Mouse (Mus musculus) hindbrain, embryonic 16.5 days (tissue): ENCODE measurements around the gene Txlng. TPM values are rescaled to one million over a fixed set of nuclear protein-coding genes. Genes with fewer than 3 reads are reported as not detected.
A peak's percentile ranks its signal among the peaks of the same experiment; 100 is the strongest.

Experiments
- ATAC-seq: fragments of 200-750 bp; cut with Nextera tagmentation; 2 replicates; pipeline ENCODE4 v1.8.0; 2017; ENCODE audit warnings: moderate TSS enrichment, moderate library complexity
- H3K27ac ChIP-seq: fragments of 300-500 bp; sonication (generic); 2 replicates; pipeline ENCODE4 v1.5.1; 2014; ENCODE audit warnings: low read depth, mild to moderate bottlenecking, control low read depth, low read length, moderate library complexity
- H3K27me3 ChIP-seq: fragments of 300-500 bp; sonication (generic); replicated peaks from 2 replicates; pipeline ENCODE4 v1.6.1; 2014; ENCODE audit warnings: low read length; ENCODE audit not compliant: control insufficient read depth, insufficient read depth
- H3K36me3 ChIP-seq: fragments of 300-500 bp; sonication (generic); 2 replicates; pipeline ENCODE4 v1.6.1; 2014; ENCODE audit warnings: mild to moderate bottlenecking, low read length, moderate library complexity, mixed read lengths; ENCODE audit not compliant: control insufficient read depth, insufficient read depth
- H3K4me1 ChIP-seq: fragments of 300-500 bp; sonication (generic); 2 replicates; pipeline ENCODE4 v1.6.1; 2014; ENCODE audit warnings: low read depth, low read length; ENCODE audit not compliant: control insufficient read depth, insufficient read depth
- H3K4me2 ChIP-seq: fragments of 300-500 bp; sonication (generic); 2 replicates; pipeline ENCODE4 v1.6.1; 2014; ENCODE audit warnings: mild to moderate bottlenecking, low read length, control low read depth, moderate library complexity
- H3K4me3 ChIP-seq: fragments of 300-500 bp; sonication (generic); 2 replicates; pipeline ENCODE4 v1.5.1; 2014; ENCODE audit warnings: mild to moderate bottlenecking, low read length, control low read depth, moderate library complexity
- H3K9ac ChIP-seq: fragments of 300-500 bp; sonication (generic); 2 replicates; pipeline ENCODE4 v1.6.1; 2014; ENCODE audit warnings: low read depth, mild to moderate bottlenecking, control low read depth, low read length, moderate library complexity
- H3K9me3 ChIP-seq: fragments of 300-500 bp; sonication (generic); 2 replicates; pipeline ENCODE4 v1.6.1; 2014; ENCODE audit warnings: mild to moderate bottlenecking, low read length, moderate library complexity; ENCODE audit not compliant: control insufficient read depth
- WGBS: fragments of 180-500 bp; shearing (Covaris S2); extraction: QIAGEN DNeasy Blood & Tissue Kit; methylation state at CpG from one replicate; pipeline ENCODE4 v1.1.7; 2014; 5-methylcytosine and 5-hydroxymethylcytosine counted together
- polyA plus RNA-seq: library from polyadenylated mRNA; unstranded; fragments of >200 nt; fragmentation: Nextera tagmentation; extraction: Ambion mirVana; gene quantifications from 2 replicates; pipeline ENCODE4 v1.2.1, GENCODE M21; 2015

Gene Txlng
- polyA plus RNA-seq, 1 experiment from 2014 or later: 11.8 TPM

GRCm38 (mm10) chrX:162761716-162762395, 67.4 kb downstream of the Txlng start:
- ATAC-seq: no peak
- no peak overlapping the region for H3K27ac ChIP-seq

GRCm38 (mm10) chrX:162760958-162761515, 68.2 kb downstream of the Txlng start:
- Histone ChIP-seq H3K4me3 (peak overlapping the region; percentile 60), H3K27me3 (no peaks in the 10 kb centered on the region), H3K9ac (peak overlapping the region; percentile 74), H3K4me1 (no peaks in the 10 kb centered on the region; the same call in none of the 2 replicates), H3K36me3 (no peaks in the 10 kb centered on the region), H3K4me2 (peak overlapping the region; percentile 60), H3K27ac (peak overlapping the region; percentile 87), H3K9me3 (no peaks in the 10 kb centered on the region)
- ATAC-seq: peak; percentile 12; the same call in 1 of the 2 replicates
- 18% methylated on average over 33 of the region's 50 CpGs for WGBS

More at GRCm38 (mm10) chrX:162761716-162762395, 67.4 kb downstream of the Txlng start:
- Histone ChIP-seq H3K9ac (no peak overlapping the region), H3K4me3 (peak overlapping the region; percentile 60), H3K4me1 (no peaks in the 10 kb centered on the region; the same call in none of the 2 replicates), H3K9me3 (no peaks in the 10 kb centered on the region), H3K36me3 (no peaks in the 10 kb centered on the region), H3K27me3 (no peaks in the 10 kb centered on the region), H3K4me2 (peak overlapping the region; percentile 60)
- WGBS: 52% methylated on average over 9 of the region's 9 CpGs

GRCm38 (mm10) chrX:162760115-162760942, 68.9 kb downstream of the Txlng start, which contains the start of gene Rbbp7:
TSS of gene Rbbp7 (plus strand) at chrX:162760402.
- H3K27me3 ChIP-seq: no peaks in the 10 kb centered on the region
- H3K4me2 ChIP-seq: peak within 1 kb of the TSS; percentile 60
- peak; percentile 98 for ATAC-seq
- H3K27ac ChIP-seq: peak within 1 kb of the TSS; percentile 87
- H3K4me3 ChIP-seq: peak within 1 kb of the TSS; percentile 60
- H3K9me3 ChIP-seq: no peaks in the 10 kb centered on the region
- H3K36me3 ChIP-seq: no peaks in the 10 kb centered on the region
- no peaks in the 10 kb centered on the region; the same call in none of the 2 replicates for H3K4me1 ChIP-seq
- peak within 1 kb of the TSS; percentile 74 for H3K9ac ChIP-seq
- WGBS: 26% methylated on average over 54 of the region's 100 CpGs

GRCm38 (mm10) chrX:162759251-162760114, 69.8 kb downstream of the Txlng start:
- peak overlapping the region; percentile 55 for H3K4me2 ChIP-seq
- no peaks in the 10 kb centered on the region for H3K27me3 ChIP-seq
- H3K9me3 ChIP-seq: no peaks in the 10 kb centered on the region
- no peaks in the 10 kb centered on the region; the same call in none of the 2 replicates for H3K4me1 ChIP-seq
- peak overlapping the region; percentile 35 for H3K4me3 ChIP-seq
- no peak for ATAC-seq
- peak overlapping the region; percentile 87 for H3K27ac ChIP-seq
- 26% methylated on average over 23 of the region's 32 CpGs for WGBS
- H3K9ac ChIP-seq: peak overlapping the region; percentile 6
- no peaks in the 10 kb centered on the region for H3K36me3 ChIP-seq

GRCm38 (mm10) chrX:162756058-162756457, 73.2 kb downstream of the Txlng start:
- Histone ChIP-seq H3K9ac (no peak overlapping the region), H3K4me3 (no peak overlapping the region), H3K4me1 (no peaks in the 10 kb centered on the region; the same call in 1 of the 2 replicates), H3K27me3 (no peaks in the 10 kb centered on the region), H3K9me3 (no peaks in the 10 kb centered on the region), H3K27ac (no peak overlapping the region), H3K4me2 (no peak overlapping the region), H3K36me3 (no peaks in the 10 kb centered on the region)
- ATAC-seq: no peak
- WGBS: 47% methylated on average over 7 of the region's 7 CpGs

- WGBS: 91% methylated on average over 4 of the region's 4 CpGs
- ATAC-seq: no peak
- H3K4me2 ChIP-seq: no peak overlapping the region
These were observed 74.9 kb downstream of the Txlng start for GRCm38 (mm10) chrX:162754314-162754713.

GRCm38 (mm10) chrX:162752418-162752817, 76.8 kb downstream of the Txlng start:
- ATAC-seq: no peak
- no peak overlapping the region for H3K4me3 ChIP-seq
- H3K4me1 ChIP-seq: no peaks in the 10 kb centered on the region
- H3K27ac ChIP-seq: no peak overlapping the region
- H3K27me3 ChIP-seq: no peaks in the 10 kb centered on the region
- 96% methylated on average over 2 of the region's 2 CpGs for WGBS
- H3K9me3 ChIP-seq: no peaks in the 10 kb centered on the region
- no peaks in the 10 kb centered on the region for H3K36me3 ChIP-seq
- H3K4me2 ChIP-seq: no peak overlapping the region
- no peak overlapping the region for H3K9ac ChIP-seq

More at GRCm38 (mm10) chrX:162754314-162754713, 74.9 kb downstream of the Txlng start:
- Histone ChIP-seq H3K36me3 (no peaks in the 10 kb centered on the region), H3K27me3 (no peaks in the 10 kb centered on the region), H3K9ac (no peak overlapping the region), H3K27ac (no peak overlapping the region), H3K4me1 (no peaks in the 10 kb centered on the region; the same call in 1 of the 2 replicates), H3K9me3 (no peaks in the 10 kb centered on the region), H3K4me3 (no peak overlapping the region)

GRCm38 (mm10) chrX:162748696-162749420, 80.4 kb downstream of the Txlng start:
- 57% methylated on average over 9 of the region's 9 CpGs for WGBS
- Histone ChIP-seq H3K27me3 (no peaks in the 10 kb centered on the region), H3K4me3 (no peak overlapping the region), H3K36me3 (no peaks in the 10 kb centered on the region), H3K27ac (no peak overlapping the region), H3K9me3 (no peaks in the 10 kb centered on the region), H3K4me2 (no peak overlapping the region), H3K4me1 (no peaks in the 10 kb centered on the region), H3K9ac (no peak overlapping the region)
- no peak for ATAC-seq
